Mouse (Mus musculus) thymus, postnatal 4 days (tissue): ENCODE data around the gene Evl.

Experiments used
- DNase-seq: peaks from one replicate; pipeline ENCODE4 v3.0.0; 2021

Evl gene

DNA sequence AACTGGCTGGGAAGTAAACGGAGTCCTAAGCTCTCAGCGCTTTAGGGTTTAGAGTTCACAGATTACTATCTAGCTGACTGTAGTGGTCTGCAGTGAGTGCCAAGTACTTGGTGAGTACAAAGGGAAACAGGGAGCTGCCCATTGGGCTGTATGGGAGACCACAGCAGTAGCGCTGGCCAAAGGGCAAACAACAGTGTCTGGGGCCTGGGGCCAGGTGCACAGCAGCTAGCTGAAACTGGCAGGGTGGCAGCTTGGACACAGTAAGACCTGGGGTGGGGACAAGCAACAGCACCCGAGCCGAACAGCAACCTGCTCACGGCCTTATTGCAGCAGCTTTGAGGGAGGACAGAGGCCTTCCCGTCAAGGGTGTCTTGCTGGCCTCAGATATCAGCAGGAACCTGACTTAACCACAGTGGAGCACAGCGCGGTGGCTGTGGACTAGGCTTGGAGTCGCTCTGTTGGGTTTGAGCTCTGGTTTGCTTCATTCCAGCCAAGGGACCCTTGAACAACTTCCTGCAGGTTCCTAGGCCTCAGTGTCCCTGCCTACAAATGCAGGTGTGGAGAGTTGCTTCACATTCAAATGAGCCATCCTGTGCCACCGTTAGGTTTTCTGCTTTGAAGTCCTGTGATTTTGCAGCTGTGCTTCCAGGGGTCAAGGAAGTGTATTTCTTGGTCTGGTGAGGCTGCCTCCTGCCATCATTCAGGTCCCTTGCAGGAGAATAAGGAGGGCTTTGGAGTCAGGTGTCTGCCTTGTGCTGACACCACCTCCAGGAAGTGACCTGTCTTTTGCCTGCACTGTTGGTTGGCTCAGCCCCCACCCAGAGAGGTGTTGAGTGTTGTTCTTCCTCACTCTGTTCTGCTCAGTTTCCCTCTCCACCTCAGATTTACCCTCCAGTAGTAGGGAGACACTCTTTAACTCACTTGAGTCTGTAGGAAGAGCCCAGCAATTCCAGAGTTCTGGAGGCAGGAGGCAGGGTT, 99.1 kb downstream of the Evl start:
- DNase-seq, result peak; percentile 39

DNA sequence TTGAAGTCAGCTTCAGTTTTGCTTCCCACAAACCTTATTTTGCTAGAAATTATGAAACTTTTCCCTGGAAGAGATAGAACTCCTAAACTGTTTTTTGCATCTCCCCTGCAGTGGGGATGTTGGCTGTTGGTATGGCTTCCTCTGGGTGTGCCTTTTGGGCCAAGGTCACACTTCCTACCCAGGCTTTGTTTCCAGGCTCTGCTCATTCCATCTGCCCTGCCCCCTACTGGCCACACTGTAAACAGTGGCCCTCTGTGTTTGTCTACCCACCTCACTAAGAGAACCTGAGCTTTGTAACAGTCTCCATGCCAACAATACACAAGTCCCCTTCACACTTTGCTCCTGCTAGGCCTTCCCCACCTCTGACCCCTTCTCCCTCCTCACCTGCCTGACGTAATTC, 102.8 kb downstream of the Evl start:
- peak; percentile 89 for DNase-seq

DNA sequence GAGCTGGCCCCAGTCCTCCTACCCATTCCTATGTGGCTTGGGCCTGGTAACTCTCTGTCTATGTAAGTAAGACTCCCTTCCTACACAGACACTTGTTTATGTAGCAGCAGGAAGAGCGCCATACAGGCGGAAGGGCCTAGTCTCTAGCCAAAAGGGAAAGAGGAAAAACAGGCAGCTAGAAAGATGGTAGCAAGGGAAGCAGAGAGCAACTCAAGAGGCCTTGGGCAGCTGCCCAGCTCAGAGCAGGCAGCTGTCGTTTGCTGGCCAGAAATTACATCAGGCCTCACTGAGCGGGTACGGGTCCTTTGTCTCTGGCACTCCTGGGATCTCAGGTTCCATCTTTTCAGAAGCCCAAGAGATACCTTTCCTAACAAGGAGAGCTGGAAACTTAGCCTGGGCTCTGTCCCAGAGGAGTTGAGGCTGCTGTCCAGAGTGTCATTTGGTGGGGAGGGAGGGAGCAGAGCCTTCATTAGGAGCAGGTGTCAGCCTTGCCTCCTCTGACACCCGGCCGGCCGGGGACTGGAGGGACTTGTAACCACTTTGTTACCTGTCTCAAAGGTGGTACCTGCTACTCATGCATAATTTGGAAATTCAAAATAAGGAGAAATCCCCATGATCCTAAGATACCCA, 114.2 kb downstream of the Evl start:
- DNase-seq, result no peak

DNA sequence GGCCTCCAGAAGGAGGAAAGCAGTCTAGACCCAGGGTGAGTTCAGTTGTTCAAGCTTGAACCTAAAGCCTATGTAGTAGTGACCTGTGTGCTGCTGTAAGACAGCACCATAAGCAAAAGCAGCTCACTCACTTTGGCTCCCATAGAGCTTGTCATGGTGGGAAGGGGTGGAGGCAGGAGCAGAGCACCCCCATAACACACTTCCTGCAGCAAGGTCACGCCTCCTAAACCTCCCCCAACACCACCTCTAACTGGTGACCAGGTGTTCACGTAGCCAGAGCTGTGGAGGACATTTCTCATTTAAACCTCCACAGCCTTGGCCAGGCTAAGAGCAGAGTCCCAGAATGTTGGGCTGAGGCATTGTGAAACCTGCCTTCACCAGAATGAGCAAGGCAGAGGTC, 117.0 kb downstream of the Evl start:
- peak; percentile 47 for DNase-seq

DNA sequence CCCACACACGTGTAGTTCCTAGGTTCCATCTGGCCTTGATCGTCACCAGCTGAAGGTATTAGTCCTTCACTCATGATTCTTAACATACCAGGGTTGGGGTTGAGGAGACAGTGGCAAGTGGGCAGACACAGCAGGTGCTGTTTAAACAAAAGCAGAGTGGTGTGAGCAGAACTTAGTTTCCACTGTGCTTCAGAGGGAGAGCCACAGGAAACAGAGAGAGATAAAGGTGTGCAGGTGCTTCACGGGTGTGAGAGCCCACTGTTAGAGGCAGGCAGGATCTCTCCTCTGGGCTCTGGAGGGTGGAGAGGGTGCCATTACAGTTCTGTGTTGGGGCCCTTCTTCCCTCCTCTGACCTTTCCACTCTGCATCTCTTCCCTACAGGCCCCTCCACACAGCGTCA, 118.4 kb downstream of the Evl start:
- peak; percentile 45 for DNase-seq

DNA sequence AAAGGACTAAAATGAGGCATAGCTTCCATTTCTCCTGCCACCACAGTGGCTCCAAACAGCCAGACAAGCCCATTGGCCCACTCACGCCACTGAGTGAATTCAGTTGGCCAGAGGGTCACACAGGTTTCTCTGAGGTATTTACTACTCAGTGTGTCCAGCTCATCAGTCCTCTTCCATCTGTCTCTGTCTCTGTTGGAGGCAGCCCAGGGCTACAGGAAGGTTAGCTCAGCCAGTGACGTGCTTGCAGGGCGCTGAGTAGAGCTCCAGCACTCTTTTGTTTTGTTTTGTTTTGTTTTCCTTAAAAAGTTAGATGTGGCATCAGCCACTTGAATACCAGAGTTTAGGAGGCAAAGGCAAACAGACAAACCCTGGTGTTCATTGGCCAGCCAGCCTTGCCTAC, 119.0 kb downstream of the Evl start:
- DNase-seq, result no peak

DNA sequence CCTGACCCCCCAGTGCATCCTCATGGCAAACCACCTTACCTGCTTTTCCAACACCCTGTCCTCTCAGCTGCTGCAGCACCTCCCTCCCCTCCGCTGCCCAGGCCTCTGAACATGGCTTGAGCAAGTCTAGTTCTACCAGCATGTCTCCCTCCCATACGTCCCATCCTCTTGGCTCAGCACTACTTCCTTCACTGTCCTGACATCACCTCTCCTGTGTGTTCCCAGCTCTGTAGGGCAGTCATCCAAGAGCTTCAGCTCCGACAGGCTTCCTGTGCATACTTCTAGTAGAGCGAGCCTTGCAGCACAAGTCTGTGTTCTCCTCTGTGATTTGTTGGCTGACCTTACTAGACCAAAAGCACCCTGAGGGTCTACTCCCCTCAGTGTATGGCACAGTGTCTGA, 120.0 kb downstream of the Evl start:
- DNase-seq, result no peak

DNA sequence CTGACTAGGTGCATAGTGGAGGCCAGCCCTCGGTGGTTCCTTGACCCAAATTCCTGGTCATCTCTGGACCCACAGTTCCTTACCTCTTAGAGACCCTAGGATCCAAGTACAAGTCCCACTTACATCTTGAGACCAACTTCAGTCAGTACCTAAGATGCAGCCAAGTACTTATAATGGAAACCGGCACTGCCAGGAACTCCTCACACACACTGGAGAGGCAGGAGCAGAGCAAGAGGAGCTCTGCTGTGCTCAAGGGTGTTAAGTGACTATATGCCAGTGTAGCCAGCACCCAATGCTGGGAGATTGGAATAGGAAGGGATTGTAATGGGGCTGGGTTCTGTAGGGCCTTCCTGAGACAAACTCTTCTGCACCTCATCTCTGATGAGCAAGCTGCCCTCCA, 120.4 kb downstream of the Evl start:
- no peak for DNase-seq

DNA sequence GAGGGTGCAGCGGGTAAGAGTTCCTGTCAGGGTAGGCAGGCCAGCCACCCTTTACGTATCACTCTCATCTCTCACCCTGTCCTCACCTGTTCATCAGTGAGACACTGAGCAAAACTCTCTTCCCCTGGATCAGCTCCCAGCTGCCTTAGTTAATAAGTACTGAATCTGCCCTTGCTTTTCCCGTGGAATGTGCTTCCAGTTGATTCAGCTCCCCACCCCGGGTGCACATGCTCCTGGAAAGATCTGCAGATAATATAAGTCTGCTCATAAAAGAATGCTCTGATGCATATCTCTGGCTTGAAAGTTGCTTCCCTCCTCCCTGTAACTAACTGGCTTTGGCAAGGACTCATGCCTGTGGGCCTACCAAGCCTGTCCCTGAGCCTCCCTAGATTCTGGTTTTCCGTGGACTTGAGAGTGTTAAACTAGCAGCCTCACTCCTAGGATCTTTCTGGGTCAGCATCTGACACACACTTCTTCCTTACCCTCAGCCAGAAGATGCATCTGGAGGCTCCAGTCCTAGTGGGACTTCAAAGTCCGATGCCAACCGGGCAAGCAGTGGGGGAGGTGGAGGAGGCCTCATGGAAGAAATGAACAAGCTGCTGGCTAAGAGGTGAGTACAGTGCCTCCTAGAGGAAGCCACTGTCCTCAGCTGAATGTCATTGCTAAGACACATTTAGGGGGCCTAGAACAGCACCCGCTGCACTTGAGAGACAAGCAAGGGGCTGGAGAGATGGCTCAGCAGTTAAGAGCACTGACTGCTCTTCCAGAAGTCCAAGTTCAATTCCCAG, 121.3 kb downstream of the Evl start:
- DNase-seq, result no peak

DNA sequence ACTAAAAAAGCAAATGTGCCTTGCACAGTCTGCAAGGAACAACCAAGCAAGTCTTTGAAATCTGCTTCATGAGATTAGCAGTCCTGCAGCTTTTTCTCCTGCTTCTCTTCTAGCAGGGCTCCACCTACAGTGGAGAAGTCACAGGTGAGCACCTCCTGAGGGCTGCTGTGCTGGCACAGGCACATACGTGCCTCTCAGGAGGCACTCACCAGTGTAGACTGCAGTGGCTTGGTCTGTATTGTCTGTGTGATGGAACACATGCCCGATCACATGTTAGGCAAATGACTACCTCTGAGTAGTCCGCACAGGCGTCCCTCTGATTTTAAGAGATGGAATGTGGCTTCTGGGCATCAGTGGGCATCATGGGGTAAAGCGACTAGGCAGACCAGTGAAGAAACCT, 122.6 kb downstream of the Evl start:
- no peak for DNase-seq

DNA sequence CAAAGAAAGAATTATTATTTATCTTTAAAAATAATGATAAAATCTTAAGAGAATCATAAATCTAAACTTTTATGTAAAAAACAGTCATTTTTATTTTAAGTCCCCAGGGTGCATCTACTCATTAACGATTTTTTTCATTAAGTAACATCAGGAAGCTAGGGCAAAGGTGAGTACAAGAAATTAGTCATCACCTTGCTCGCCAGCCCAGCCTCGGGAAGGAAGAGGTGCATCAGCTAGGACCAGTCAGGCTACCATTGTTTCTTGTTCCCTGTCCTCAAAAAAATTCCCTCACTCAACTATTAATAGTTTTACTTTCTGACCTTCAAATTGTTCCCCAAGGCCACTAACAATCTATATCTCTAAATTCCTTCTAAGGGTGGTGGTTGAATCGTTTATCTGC, 123.8 kb downstream of the Evl start:
- no peak for DNase-seq

DNA sequence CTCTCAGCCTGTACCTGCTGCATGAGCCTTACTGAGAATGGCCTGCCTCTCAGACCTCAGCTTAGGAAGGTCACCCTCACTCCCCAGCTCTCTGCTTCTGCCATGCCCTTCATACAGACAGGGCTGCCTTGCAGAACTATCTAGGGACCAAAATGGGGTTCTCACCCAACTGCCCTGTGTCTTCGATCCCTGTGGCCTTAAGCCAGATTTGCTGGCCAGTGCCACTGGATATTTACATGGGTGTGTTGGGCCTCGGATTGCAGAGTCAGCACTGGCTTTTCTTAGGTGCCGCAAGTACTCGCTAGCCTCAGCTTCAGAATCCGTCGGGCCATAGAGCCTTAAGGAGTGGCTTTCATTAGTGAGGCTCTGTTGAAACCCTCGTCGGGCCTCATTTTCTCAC, 126.3 kb downstream of the Evl start:
- DNase-seq, result no peak

DNA sequence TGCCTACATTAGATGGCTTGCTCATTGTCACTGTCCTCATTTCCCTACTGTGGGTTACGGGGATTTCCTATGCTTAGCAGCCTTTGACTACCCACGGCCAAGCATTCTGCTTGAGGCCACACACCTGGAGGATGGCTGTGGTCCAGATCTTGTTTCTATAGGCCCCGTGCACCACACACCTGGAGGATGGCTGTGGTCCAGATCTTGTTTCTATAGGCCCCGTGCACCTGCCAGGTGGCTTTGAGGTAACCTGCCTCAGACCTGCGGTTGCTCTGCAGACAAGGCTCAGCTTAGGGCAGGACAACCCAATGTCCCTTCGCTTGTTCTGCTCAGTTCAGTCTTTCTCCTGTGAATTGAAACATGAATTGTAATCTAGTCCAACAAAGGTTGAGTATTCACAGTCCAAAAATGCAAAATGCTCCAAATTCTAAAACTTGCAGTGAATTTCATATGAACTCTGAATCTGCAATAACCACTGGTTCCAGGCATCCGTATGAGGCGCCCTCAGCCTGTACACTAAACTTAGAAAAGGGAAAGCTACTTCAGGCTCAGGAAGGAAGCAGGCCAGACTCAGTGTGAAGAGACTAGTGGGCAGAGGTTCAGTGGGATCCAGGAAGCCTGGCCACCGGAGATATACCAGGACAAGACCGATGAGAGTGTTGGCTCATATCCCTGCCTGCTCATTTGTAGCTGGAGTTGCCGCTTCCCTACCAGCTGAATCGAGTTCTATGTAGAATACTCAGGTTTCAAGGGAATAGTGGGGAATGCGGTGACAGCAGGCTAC, 127.9 kb downstream of the Evl start:
- no peak for DNase-seq

DNA sequence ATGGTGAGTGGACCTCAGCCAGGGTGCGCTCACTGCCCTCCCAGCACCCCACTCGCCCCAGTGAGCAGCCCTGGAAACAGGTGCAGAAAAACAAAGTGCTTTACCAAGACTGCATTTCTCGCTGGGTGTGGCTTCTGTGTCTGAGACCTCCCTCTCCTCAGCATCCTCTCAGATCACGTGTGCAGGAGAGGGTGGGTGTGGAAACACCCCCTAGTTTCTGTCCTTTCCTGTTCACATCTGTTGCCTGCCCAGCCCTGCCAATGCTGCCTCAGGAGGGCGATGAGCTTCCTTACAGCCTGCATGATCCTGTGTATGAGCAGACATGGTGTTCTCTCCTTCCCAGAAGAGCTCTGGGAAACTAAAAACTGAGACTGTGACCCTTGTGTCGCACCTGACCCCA, 131.9 kb downstream of the Evl start:
- peak; percentile 74 for DNase-seq

DNA sequence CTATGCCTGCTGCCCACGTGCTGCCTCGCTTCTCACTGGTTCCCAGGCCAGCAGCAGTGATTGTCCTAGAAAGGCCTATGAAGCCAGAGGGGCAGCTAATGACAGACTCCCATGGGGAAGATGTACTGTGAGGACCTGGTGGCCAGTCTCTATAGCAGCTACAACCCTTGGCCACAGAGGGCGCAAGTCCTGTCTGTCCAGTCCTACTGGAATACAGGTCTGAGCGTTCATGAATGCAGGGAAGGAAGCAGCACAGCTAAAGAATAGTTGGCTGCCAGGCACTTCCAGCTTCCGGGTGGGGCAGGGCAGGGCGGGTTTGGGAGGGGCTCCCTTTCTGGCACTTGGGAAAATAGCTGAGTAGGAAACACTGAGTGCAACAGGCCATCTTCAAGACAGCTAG, 132.4 kb downstream of the Evl start:
- no peak for DNase-seq

DNA sequence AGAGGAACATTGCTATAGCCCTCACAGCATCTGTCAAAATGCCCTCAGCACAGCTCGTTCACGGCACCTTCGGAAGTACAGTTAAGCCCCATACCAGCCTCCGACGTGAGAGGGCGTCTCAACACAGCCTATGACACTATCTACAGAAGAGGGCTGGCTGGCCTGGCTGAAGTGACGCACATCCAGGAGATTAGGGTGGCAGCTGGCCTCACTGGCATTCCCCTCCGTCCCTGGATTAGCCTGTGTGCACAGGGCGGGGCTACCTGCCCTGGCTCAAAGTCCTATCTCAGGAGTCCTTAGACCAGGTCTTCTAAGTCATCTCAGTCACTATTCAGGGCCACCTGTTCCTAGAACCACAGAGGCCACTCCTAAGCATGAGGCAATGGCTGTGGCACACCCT, 134.6 kb downstream of the Evl start:
- DNase-seq, result no peak

DNA sequence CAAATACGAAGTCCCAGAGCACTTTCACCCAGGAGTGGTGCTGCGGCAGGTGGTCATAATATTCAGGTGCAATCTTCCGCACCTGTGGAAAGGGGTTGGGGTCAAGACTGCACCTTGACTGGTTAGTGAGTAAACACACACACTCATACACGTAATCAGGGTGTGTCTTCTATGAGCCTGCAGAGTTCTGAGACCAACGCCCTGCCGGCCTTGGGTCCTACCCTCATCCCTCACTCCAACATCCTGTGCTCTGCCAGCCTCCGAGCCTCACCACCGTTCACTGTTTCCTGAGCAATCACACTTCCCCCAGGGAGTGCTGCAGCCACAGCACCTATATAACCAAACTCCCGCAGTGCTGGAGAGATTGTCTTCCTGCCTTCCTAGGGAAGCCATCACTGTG, 136.0 kb downstream of the Evl start:
- DNase-seq, result no peak

DNA sequence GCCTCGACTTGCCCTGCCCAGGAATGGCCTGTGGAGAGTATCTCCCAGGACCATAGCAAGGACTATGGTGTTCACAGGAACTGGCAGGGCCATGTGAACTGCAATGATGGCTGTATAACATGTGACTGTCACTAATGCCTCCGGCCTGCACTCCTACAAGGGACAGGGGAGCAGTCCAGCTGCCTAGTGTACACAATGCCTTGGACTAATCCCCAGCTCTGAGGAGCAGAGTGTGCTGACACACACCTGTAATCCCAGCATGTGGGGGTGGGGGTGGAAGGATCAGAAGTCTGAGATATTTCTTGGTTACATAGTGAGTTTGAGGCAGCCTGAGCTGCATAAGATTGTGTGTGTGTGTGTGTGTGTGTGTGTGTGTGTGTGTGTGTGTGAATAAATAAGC, 139.1 kb downstream of the Evl start:
- peak; percentile 6 for DNase-seq

DNA sequence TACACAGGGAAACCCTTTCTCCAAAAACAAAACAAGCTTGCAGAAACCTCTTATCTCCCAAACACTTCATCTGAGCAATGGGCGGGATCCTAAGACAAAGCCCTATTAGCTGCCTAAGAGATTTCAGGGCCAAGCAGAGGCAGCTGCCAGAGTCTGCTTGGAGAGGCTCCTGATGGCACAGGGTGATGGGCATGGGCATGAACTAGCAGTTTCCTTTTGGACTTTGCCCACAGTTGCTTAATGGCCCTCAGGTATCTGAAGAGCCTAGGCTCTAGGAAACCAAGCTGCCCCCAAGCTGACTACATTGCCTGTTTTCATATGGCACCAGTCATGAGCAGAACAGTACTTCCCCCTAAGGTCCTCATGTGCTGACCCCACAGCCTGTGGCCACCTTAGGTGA, 139.7 kb downstream of the Evl start:
- DNase-seq, result no peak

DNA sequence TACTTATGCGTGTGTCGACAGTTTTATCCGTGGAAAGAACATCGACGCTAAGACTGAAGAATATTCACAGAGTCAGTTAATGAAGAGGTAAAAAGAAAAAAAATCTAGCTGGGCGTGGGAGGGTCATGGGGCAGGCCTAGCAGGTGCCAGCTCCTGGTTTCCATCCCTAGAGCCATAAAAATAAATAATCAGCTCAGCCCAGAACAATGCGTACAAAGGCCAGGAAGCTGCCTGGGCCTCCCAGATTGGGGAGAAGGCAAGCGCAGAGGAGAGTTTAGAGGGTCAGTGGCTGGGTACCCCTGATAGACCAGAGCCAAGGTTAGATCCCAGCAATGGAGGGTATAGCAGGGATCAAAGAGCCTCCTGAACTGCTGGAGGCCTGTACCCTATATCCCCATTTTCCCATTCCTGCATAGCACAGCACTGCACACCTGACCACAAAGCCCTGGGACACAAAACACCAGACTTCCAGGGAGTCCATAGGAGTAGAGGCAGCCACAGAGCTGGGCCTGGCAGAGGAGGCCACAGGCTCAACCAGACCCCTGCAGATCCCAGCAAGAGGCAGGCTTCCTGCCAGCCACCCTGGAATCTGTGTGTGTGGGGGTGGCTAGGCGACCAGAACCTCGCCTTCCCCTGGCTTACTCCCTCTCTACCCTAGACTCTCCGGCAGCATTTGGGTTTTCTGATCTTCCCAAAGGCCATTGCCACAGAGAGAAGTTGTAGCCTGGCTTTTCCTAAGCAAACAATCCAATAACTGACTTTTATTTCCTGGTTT, 144.4 kb downstream of the Evl start:
- DNase-seq, result no peak

DNA sequence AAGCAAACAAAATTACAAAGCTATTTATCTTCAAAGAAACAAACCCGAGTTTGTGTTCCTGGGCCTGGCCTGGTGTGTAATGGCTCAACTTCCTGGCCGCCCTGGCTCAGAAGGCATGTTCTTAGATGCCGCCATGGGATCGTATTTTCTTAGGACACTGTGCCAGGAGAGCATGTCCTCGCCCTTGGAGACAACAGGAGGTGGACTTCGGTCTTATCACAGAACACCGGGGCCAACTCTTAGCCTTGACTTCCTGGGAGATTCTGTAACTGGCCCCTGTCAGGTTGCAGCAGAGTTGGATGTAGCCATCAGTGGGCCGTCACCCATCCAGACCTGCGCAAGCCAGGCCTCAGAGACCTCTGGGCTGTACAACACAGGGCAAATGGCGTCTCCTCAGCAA, 145.1 kb downstream of the Evl start:
- no peak for DNase-seq

DNA sequence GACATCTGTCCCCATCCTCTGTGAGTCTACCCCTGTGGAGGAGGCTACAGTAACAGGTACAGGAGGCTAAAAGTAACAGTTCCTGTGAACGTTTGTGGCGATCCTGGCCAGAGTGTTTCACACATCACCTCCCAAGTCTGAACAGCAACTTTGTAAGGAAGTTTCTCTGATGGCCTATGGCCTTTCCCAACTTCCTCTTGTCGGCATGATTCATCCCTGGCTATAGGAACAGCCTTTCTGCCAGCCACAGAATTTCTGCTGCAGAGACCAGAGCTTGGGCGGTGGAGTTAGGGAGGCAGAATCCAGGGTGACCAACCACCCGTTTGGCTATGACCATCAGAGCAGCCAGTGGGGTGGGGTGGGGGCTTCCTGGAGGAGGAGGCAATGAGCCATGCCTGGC, 145.5 kb downstream of the Evl start:
- DNase-seq, result no peak
